Mouse (Mus musculus): Measurements from ENCODE around the gene Mrpl12.

Gene Mrpl12

DNA sequence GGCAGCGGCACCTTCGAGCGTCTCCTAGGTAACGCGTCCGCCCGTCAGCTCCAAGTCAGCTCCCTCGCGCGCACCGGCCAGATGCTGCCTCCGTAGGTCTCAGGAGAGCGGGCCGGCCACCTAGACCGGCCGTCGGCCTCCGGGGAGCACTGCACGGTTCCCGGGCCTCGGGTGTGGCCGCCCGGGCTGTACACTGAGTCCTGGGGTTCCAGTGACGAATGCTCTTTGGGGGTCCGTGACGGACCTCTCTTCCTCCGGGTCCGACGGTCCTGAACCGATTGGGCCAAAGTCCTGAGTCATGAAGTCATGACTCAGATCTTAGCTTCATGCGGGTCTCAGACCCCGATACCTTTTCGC lies 16.7 kb upstream of the Mrpl12 start:
- in situ Hi-C loops (cut with MboI; ENCODE audit: low sequenced_read_pairs): no loop called here

DNA sequence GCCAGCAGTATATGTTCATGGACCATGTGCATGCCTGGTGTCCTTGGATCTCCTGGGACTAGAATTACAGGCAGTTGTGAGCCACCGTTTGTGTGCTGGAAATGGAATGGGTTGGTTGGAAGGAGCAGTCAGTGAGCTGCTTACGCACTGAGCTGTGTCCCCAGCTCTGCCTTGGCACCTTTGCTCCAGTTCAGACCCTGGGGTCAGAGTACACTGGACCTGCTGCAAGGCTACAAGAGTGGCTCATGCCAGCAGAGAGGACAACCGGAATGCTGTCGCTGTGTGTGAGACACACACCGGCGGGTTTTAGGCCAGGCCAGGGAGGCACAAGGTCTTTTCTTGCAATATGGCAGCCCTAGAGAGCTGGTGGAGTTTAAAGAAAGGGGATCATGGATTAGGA lies 12.4 kb upstream of the Mrpl12 start:
- in situ Hi-C loops (cut with MboI; ENCODE audit: low sequenced_read_pairs): no loop called here

GRCm38 (mm10) chr11:120483448-120483934 lies 922 bp upstream of the Mrpl12 start:
- in situ Hi-C loops (cut with MboI; ENCODE audit: low sequenced_read_pairs): no loop called here

GRCm38 (mm10) chr11:120485251-120485650 lies 838 bp downstream of the Mrpl12 start:
- in situ Hi-C loops (cut with MboI; ENCODE audit: low sequenced_read_pairs): no loop called here

DNA sequence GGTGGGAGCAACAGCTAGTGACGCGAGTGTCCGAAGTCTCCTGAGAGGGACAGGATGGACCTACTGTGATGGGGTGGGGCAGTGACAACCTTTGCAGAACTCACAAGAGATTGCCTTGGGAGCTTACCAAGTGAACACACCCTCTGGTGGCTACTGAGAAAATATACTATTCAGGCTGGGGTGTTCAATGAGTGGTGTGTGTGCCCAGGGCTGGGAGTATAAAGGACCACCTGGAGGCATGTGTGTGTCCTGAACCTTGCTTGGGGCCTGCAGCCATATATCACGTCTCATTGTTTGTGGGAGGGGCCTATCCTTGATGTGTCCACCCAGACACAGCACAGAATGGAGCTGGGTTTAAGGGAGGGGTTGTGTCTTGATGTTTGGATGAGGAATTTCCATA lies 4.1 kb downstream of the Mrpl12 start:
- in situ Hi-C loops (cut with MboI; ENCODE audit: low sequenced_read_pairs): no loop called here

GRCm38 (mm10) chr11:120489054-120489761 lies 4.8 kb downstream of the Mrpl12 start:
- in situ Hi-C loops (cut with MboI; ENCODE audit: low sequenced_read_pairs): no loop called here

DNA sequence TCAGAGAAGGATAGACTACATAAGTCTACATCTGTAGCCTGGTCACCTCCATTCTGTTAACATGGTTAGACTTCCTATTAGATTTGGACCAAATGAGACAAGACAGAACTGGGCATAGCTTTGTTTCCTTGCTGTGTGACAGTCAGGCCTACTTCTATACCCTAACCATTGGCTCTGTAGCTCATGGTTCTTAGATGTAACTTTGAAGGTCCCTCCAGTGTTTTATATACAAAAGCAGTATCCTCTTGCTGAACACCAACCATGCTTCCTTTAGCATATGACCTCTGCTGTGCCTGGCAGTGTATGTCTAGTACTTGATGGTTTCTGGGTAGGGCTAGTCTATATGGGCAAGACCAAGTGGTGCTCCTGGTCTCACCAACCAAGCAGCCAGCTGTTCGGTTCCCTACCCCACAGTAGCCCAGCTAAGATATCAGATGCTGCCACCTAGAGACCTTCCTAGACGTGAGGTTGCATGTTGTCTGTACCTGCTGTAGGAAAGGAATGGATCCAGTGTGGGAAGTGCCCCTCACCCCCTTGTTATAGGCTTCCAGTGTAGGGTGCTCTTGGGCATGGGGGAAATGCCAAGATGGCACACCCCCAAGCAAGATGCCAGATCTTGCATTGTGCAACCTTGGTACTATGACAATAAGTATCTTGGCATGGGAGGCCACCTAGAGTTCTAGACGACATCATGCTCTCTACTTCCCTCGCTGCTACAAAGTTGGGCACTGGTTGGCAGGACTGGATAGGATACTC lies 6.1 kb downstream of the Mrpl12 start:
- in situ Hi-C loops (cut with MboI; ENCODE audit: low sequenced_read_pairs): no loop called here

GRCm38 (mm10) chr11:120491317-120492023 lies 7.1 kb downstream of the Mrpl12 start, which contains the start of gene Slc25a10:
Gene Slc25a10 (plus strand): TSS chr11:120491840.
- in situ Hi-C loops (cut with MboI; ENCODE audit: low sequenced_read_pairs): no loop called here

GRCm38 (mm10) chr11:120492024-120492877 lies 7.8 kb downstream of the Mrpl12 start:
- in situ Hi-C loops (cut with MboI; ENCODE audit: low sequenced_read_pairs): no loop called here

DNA sequence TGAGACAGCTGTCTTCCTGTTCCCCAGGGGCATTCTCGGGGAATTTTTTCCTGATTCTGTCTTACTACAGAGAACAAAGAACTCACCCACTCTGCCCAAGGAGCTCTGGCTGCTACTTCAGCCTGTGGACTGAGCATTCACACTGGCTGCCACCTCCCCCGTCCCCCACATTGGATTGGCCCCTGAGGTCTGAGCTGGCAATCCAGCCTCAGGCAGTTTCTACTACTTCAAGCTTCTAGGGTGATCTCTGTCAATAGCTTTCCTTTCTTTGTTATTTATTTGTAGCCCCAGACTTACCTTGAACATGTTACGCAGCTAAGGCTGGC lies 8.4 kb downstream of the Mrpl12 start:
- in situ Hi-C loops (cut with MboI; ENCODE audit: low sequenced_read_pairs): no loop called here

DNA sequence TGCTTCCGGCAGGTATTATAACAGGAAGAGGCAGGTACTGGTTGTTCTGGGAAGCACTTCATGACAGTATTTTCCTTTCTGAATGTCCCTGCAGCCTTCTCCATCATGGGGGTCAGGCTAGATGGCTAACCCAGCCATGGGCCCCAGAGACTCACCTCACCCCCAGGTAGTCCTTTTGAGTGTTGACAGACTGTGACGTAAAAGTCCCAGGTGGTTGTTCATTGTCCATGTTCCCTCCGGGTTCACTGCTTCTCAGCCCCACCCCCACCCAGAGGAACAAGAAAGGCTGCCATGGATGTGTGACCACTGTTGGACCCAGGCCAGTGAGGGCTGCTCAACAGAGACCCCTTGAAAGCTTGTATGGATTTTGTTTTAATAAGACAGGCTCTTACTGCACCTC lies 8.9 kb downstream of the Mrpl12 start:
- in situ Hi-C loops (cut with MboI; ENCODE audit: low sequenced_read_pairs): no loop called here

DNA sequence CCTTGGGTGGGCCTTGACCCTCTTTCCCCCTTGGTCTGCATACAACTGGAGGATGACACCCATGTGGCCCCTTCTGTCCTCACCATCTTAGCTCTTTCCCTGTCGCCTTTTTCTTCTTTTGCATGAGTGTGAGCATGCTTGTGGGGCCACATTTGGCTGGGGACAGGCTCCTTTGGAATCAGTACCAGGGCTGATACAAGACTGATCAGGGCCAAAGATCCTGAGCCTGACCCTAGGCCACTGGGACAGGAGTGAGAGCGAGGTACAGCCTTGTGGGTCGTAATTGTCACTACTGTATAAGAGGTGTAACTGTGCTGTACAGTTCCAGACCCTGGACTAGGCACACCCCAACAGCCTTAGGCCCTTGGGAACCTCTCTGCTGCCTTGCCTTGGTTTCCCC lies 9.5 kb downstream of the Mrpl12 start:
- in situ Hi-C loops (cut with MboI; ENCODE audit: low sequenced_read_pairs): no loop called here

DNA sequence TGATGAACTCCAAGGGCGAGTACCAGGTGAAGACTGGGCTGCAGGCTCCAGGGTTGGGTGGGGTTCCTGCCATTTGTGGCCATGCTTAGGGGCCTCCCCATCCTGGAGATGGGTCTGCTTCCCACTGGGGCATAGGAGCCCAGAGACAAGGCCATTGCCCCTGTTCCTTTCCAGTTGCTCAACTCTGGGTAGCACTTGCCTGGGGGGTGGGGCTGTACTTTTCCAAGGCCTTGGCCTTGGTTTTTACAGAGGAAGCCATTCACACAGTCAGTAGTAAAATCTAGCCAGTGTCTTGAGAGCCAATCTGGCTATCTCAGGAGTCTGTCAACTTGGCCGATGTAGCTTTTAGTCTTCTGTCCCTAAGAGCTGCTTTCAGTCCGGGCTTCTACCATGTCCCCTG lies 13.0 kb downstream of the Mrpl12 start:
- in situ Hi-C loops (cut with MboI; ENCODE audit: low sequenced_read_pairs): no loop called here

DNA sequence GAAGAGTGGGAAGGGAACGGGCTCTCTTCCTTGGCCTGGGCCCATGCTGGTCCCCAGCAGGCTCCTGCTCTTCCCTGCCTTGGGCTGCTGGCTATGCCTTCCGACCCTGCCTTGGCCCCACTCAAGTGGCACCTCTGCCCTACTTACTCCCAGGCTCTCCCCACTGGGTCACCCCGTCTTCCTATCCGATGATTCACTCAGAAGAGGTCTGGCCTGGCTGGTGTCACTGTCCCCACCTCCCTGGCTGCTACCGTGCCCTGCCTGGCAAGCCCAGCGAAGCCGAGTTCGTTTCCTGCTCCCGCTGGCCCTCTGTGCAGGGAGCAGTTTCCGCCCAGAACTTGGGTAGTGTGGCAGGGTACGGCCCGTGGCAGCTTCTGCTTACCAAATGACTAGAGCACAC lies 13.8 kb downstream of the Mrpl12 start:
- in situ Hi-C loops (cut with MboI; ENCODE audit: low sequenced_read_pairs): no loop called here

- in situ Hi-C loops (cut with MboI; ENCODE audit: low sequenced_read_pairs): no loop called here
Measured at GRCm38 (mm10) chr11:120498891-120499290, 14.5 kb downstream of the Mrpl12 start.

DNA sequence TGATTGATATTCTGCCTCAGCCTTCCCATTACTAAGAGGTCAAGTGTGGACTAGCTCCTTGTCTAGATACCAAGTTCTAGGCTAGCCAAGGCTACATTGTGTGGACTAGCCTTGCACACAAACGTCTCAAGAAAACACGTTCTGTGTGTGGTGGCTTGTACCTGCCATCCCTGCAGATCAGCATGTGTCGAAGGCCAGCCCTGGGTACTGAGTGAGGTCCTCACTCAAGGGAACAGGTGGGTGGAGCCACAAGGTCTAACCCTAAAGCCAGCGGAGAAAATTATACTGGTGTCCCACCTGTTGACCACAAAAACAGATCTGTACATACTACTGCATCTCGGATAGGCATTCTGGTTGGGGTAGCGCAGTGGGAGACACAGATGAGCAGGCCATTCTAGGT lies 15.5 kb downstream of the Mrpl12 start:
- in situ Hi-C loops (cut with MboI; ENCODE audit: low sequenced_read_pairs): no loop called here

DNA sequence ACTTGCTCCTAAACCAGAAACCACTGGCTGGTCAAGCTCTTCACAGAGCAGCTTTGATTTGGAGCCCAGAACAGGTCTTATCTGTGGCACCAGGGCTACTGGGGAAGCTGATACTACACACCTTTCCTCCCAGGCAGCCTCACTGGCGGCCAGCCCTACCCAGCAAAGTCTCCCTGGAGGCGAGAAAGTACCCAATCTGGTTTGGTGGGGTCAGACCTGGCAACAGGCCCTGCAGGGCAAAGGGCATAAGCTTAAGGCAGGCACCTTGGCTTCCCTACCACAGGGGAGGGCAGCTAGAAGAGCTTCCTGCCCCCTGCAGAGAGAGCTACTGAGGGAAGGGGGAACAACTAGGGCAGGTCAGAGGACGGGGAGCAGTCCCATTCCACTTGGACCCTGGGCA lies 15.9 kb downstream of the Mrpl12 start:
- in situ Hi-C loops (cut with MboI; ENCODE audit: low sequenced_read_pairs): no loop called here

DNA sequence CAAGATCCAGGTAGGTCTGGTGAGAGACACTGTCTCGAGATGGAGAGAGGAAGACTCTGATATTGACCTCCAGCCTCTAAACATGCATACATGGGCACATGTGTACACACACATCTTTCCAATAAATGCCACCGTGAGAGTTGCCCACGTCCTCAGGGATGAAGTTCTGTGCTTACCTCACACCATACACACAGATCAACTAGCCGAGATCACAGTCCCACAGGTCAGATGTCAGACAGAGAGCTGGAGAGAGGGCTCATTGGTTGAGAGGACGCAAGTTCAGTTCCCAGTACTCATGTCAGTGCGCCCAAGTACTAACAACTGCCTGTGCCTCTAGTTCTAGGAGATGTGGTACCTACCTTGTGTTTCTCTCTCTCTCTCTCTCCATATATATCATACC lies 16.6 kb downstream of the Mrpl12 start:
- in situ Hi-C loops (cut with MboI; ENCODE audit: low sequenced_read_pairs): no loop called here

DNA sequence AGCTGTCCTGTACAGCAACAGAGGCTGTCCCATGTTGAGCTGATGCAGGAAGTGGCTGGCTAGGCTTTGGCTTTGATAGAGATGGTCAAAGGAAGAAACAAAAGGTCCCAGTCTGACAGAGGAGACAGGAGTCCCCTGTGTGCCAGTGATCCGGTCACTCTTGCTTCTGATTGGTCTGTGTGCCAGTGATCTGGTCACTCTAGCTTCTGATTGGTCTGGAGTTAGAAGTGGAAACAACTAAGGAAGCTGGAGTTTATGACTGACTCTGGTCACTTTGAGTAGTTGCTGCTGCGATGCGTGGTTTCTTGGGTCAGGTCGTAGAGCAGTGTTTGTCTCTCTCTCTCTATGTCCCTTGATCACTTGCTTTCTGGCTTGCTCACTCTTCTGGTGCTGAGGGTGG lies 17.3 kb downstream of the Mrpl12 start:
- in situ Hi-C loops (cut with MboI; ENCODE audit: low sequenced_read_pairs): no loop called here

DNA sequence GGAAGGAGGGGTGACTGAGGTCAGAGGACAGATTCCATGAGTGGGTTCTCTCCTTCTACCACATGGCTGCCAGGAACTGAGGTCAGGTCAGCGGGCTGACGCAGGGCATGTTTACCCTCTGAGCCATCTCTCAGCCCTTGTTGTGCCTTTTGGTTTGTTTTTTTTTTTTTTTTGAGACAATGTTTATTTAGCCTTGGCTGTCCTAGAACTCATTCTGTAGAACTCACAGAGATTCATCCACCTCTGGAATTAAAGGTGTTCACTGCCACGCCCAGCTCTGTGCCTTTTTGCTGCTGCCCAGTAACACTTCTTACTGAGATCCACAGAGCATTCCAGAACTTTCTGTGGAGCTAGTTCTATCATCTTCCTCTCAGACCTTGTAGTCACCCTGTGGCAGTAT lies 21.2 kb downstream of the Mrpl12 start:
- in situ Hi-C loops (cut with MboI; ENCODE audit: low sequenced_read_pairs): no loop called here

DNA sequence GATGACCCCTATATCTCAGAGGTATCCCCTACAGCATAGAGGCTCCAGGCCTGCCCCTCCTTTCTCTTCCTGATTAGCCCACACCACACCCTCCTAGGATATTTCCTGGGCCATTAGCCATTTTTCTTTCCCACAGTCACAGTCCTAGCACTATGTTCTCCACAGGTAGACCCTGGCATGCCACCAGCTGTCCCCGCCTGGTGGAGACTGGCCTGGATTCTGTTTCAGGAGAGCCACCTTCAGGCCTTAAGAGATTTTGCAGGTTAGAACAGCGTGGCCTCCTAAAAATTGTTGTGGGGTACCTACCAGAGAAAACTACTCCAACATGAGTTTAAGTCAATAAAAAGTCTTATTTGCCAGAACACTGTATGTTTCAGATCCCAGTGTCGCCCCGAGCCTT lies 22.5 kb downstream of the Mrpl12 start:
- in situ Hi-C loops (cut with MboI; ENCODE audit: low sequenced_read_pairs): no loop called here
